Mouse (Mus musculus) kidney, adult 2 months (tissue): ENCODE data around the gene Exoc6.

ENCODE experiments used
- CTCF ChIP-seq: fragments of 200-500 bp; conservative IDR thresholded peaks from 2 replicates; pipeline ENCODE4 v1.5.1; 2011; ENCODE audit warnings: low read depth, mild to moderate bottlenecking, control low read depth, low read length, moderate library complexity, mixed read lengths; ENCODE audit not compliant: insufficient read depth, insufficient read length
- POLR2A ChIP-seq: fragments of 200-500 bp; IDR thresholded peaks from one replicate; pipeline ENCODE4 v1.6.1; 2011; ENCODE audit warnings: low read depth, low read length, control low read depth

DNA sequence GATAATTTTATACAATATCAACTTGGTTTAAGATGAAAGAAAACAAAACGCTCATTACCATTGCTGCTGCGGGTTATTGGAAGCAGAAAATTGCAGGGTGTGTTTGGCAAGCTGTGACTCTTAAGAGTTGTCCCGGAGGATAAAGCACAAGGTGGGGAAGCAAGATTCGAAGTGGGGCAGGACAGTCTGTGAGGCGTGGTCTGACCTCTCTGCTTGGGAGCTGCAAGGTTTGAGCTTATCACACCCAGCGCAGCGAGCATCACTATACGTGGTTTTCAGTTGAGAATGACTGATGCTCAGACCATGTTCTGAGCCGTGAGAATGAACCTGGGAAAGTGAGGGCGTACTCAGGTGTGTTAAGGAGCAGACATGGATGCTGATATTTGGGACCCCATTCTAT is 164.5 kb downstream of the Exoc6 start:
- TF ChIP-seq POLR2A (no peak), CTCF (no peak)
